Mouse (Mus musculus): Measurements from ENCODE around the gene Vmn2r121.

The Vmn2r121 gene

DNA sequence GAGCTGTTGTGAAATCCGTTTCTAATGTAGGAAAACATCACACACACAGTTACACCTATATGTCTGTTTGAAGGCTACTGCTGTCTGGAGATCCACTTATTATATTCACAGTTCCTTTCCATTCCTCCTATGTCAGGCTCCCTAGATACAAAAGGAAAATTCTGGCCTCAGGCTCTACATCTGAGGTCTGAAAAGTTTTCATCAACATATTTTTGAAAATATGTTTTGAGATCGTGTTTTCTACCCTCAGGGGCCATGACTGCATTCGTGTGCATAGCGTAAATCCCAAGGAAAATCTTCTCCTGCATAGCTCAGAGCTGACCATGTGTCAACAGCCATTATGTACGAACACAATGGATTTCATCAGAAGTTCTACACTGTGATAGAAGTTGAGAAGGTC, at the start of gene Vmn2r121:
TSS of gene Vmn2r121 (minus strand) at position 101 of the 400 bp plus-strand sequence.
- in situ Hi-C loops (cut with MboI, MseI): no loop called here
